Mouse (Mus musculus) myocyte (in vitro differentiated cells): ENCODE data around the gene D730048I06Rik. TPM values are rescaled to one million over a fixed set of nuclear protein-coding genes. Genes with fewer than 3 reads are reported as not detected.

Experiments
- H3K27me3 ChIP-seq: one replicate; pipeline ENCODE4 v1.6.1; 2011; ENCODE audit not compliant: control insufficient read depth, insufficient read depth, insufficient read length
- H3K36me3 ChIP-seq: one replicate; pipeline ENCODE4 v1.6.1; 2011; ENCODE audit not compliant: control insufficient read depth, insufficient read depth
- H3K4me2 ChIP-seq: one replicate; pipeline ENCODE4 v1.6.1; 2011; ENCODE audit warnings: low read depth, control low read depth
- H3K4me3 ChIP-seq: one replicate; pipeline ENCODE4 v1.5.1; 2011; ENCODE audit warnings: mild to moderate bottlenecking, control low read depth, moderate library complexity
- H3K79me2 ChIP-seq: one replicate; pipeline ENCODE4 v1.6.1; 2011; ENCODE audit not compliant: control insufficient read depth, insufficient read depth
- H3ac ChIP-seq: one replicate; pipeline ENCODE4 v1.6.1; 2011; ENCODE audit not compliant: control insufficient read depth, insufficient read length
- CEBPB ChIP-seq: IDR thresholded peaks from 2 replicates; pipeline ENCODE4 v1.6.1; 2011; ENCODE audit warnings: mild to moderate bottlenecking, moderate library complexity; ENCODE audit not compliant: poor library complexity, insufficient read depth, severe bottlenecking
- E2F4 ChIP-seq: IDR thresholded peaks from one replicate; pipeline ENCODE4 v1.6.1; 2011; ENCODE audit warnings: mild to moderate bottlenecking, control low read depth, moderate library complexity; ENCODE audit not compliant: insufficient read depth
- MAX ChIP-seq: IDR thresholded peaks from one replicate; pipeline ENCODE4 v1.6.1; 2011; ENCODE audit warnings: low read depth, mild to moderate bottlenecking, control low read depth
- MYOD1 ChIP-seq, 3 experiments: IDR thresholded peaks; one replicate each; pipeline ENCODE4 v1.6.1; 2011; ENCODE audit warnings: control low read depth in 2 of 3, low read depth in 2 of 3, mild to moderate bottlenecking in 2 of 3, moderate library complexity in 1 of 3; ENCODE audit not compliant: insufficient read length in 2 of 3, control insufficient read depth in 1 of 3
- MYOG ChIP-seq, 3 experiments: IDR thresholded peaks; one replicate each; pipeline ENCODE4 v1.6.1; 2011; ENCODE audit warnings: control low read depth in 2 of 3, low read depth in 2 of 3, mild to moderate bottlenecking in 2 of 3; ENCODE audit not compliant: insufficient read length in 2 of 3, control insufficient read depth in 1 of 3, insufficient read depth in 1 of 3
- POLR2A ChIP-seq: IDR thresholded peaks from one replicate; pipeline ENCODE4 v1.6.1; 2011; ENCODE audit warnings: low read depth, mild to moderate bottlenecking, control low read depth, moderate library complexity; ENCODE audit not compliant: insufficient read length
- POLR2AphosphoS2 ChIP-seq: IDR thresholded peaks from one replicate; pipeline ENCODE4 v1.6.1; 2011; ENCODE audit warnings: low read depth, control low read depth; ENCODE audit not compliant: insufficient read length
- REST ChIP-seq: IDR thresholded peaks from one replicate; pipeline ENCODE4 v1.6.1; 2011; ENCODE audit warnings: mild to moderate bottlenecking, control low read depth, moderate library complexity; ENCODE audit not compliant: insufficient read depth, insufficient read length
- SRF ChIP-seq: IDR thresholded peaks from one replicate; pipeline ENCODE4 v1.6.1; 2011; ENCODE audit warnings: low read depth; ENCODE audit not compliant: control insufficient read depth, insufficient read length
- TCF12 ChIP-seq: IDR thresholded peaks from one replicate; pipeline ENCODE4 v1.6.1; 2011; ENCODE audit warnings: mild to moderate bottlenecking, control low read depth; ENCODE audit not compliant: poor library complexity, insufficient read depth, severe bottlenecking
- TCF3 ChIP-seq: IDR thresholded peaks from one replicate; pipeline ENCODE4 v1.6.1; 2011; ENCODE audit warnings: low read depth, control low read depth; ENCODE audit not compliant: insufficient read length
- USF1 ChIP-seq: IDR thresholded peaks from one replicate; pipeline ENCODE4 v1.6.1; 2011; ENCODE audit warnings: low read depth, mild to moderate bottlenecking, control low read depth, moderate library complexity
- polyA plus RNA-seq: library from polyadenylated mRNA; unstranded; fragments of >200 nt; fragmentation: generic; extraction: Trizol; gene quantifications from one replicate; pipeline ENCODE4 v1.2.1, GENCODE M21; 2012; ENCODE audit warnings: missing spikeins

D730048I06Rik gene
- polyA plus RNA-seq, 1 experiment: not detected

DNA sequence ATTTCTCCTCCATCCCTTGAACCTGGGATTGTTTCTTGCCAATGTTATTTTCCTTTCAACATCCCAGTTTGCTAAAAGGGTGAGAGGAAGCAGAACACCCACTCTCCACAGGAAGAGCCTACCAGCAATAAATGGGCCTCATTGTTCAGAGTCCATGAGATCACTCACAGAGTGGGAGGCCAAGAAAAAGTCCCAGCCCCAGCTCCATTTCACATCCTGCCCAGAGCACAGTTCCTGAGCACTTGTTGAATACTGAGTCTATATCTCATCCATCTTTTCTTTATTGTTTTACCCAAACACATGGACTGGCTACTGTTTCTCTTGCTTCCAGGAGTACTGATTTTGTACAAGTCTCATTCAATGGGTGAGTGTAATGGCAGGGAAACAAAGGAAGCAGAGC is 49.2 kb downstream of the D730048I06Rik start, which contains the start of gene Gm17677:
Gm17677 (plus strand) TSS at position 301 of the 400 bp plus-strand sequence.
- Histone ChIP-seq H3ac (no peak within 1 kb of the TSS), H3K79me2 (no peaks in the 10 kb centered on the region), H3K4me3 (no peak within 1 kb of the TSS), H3K27me3 (no peaks in the 10 kb centered on the region), H3K36me3 (no peaks in the 10 kb centered on the region), H3K4me2 (no peak within 1 kb of the TSS)
- TF ChIP-seq POLR2A (no peak), REST (no peak), SRF (no peak), TCF3 (no peak), MYOG (IDR thresholded peaks at IDR 0.05; ENCODE audit: control insufficient read depth in 1 of 3, insufficient read depth in 1 of 3, insufficient read length in 2 of 3, low read depth in 2 of 3) (no peak), MAX (no peak), TCF12 (no peak), CEBPB (no peak), MYOD1 (IDR thresholded peaks at IDR 0.05; ENCODE audit: control insufficient read depth in 1 of 3, insufficient read length in 2 of 3, low read depth in 2 of 3) (no peak), E2F4 (no peak), POLR2AphosphoS2 (no peak), USF1 (no peak)

Other genes with a start within 250 kb of the D730048I06Rik start
- gene Ddx25, start 231.6 kb downstream of the D730048I06Rik start, polyA plus RNA-seq: not detected
- 4.2 TPM for gene Pus3, start 231.5 kb downstream of the D730048I06Rik start, polyA plus RNA-seq
- 0.24 TPM for gene Pate2, start 219.8 kb downstream of the D730048I06Rik start, polyA plus RNA-seq
- 5.1 TPM for gene Hyls1, start 219.7 kb downstream of the D730048I06Rik start, polyA plus RNA-seq
- not detected for gene Pate4, start 178.2 kb downstream of the D730048I06Rik start, polyA plus RNA-seq
- gene Pate3, start 141.9 kb downstream of the D730048I06Rik start, polyA plus RNA-seq: not detected
- 0.13 TPM for gene Pate1, start 102.7 kb downstream of the D730048I06Rik start, polyA plus RNA-seq
- gene Gm17677, start 49.1 kb downstream of the D730048I06Rik start, polyA plus RNA-seq: not detected
- not detected for gene Gm17727, start 12.0 kb downstream of the D730048I06Rik start, polyA plus RNA-seq
- not detected for gene Gm27235, start within 50 bp of the D730048I06Rik start, polyA plus RNA-seq
- gene 9230110F15Rik, start 54.0 kb upstream of the D730048I06Rik start, polyA plus RNA-seq: not detected
- gene 9230113P08Rik, start 118.3 kb upstream of the D730048I06Rik start, polyA plus RNA-seq: not detected